Mouse (Mus musculus): ENCODE data around the gene Kcnma1. TPM values are rescaled to one million over a fixed set of nuclear protein-coding genes. Genes with fewer than 3 reads are reported as not detected.

Gene Kcnma1
- 0.37 and 0.42 TPM in 2 replicates for polyA plus RNA-seq (2016; fragmentation: Nextera tagmentation; extraction: Ambion mirVana)

DNA sequence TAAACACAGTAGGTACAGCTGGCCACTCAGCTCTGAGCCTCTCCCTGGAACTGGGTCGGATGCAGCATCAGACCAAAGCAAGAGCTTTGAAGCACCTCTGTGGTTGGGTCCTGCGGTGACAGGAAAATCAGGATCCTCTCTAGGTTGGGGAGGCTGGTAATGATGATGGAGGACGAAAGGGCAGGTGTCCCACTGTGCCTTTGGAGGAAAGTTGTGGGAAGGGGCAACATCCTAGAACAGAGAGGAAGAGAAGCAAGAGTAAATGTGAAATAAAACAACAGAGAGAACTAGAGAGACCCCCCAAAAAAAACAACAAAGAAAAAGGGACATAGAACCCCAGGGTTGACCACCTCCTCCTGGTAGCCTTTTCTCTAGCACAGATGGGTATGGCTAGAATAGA is at the start of gene Kcnma1:
TSS of gene Kcnma1 (minus strand) at position 101 of the 400 bp plus-strand sequence.
- Histone ChIP-seq H3K9me3 (replicated peaks) (no peaks in the 10 kb centered on the region), H3K27ac (ENCODE audit: poor library complexity, severe bottlenecking) (no peak within 1 kb of the TSS), H3K4me2 (no peak within 1 kb of the TSS), H3K36me3 (no peaks in the 10 kb centered on the region), H3K4me3 (no peak within 1 kb of the TSS), H3K4me1 (replicated peaks) (no peaks in the 10 kb centered on the region), H3K9ac (no peak within 1 kb of the TSS), H3K27me3 (replicated peaks) (peaks cover 59% of the 10 kb centered on the region)
- no peak for ATAC-seq (ENCODE audit: insufficient number of reproducible peaks, low FRiP score)
- 42% methylated on average over 3 of the region's 3 CpGs for WGBS

DNA sequence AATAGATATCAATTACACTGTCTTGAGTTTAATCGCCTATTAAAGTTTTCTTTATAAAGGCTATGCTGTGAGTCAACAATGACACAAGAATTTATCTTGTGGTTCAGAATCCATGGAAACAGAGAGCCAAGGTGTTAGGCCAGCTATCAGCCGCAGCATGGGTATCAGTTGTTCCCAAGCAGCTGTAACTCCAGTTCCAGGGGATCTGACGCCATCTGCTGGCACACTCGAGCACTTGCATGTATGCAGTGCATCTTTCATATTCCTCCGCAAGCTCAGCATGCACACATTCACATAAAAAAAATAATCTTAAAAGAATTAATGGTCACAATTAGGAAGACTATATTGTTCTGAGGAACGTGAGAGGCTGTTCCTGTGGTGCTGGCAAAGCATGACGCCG is 45.5 kb upstream of the Kcnma1 start:
- 42% methylated on average over 8 of the region's 8 CpGs for WGBS
- H3K4me2 ChIP-seq = no peak overlapping the region
- H3K27me3 ChIP-seq (replicated peaks) = peaks cover 12% of the 10 kb centered on the region
- H3K27ac ChIP-seq (ENCODE audit: poor library complexity, severe bottlenecking) = no peak overlapping the region
- H3K4me1 ChIP-seq (replicated peaks) = no peaks in the 10 kb centered on the region
- no peaks in the 10 kb centered on the region for H3K36me3 ChIP-seq
- no peak overlapping the region for H3K9ac ChIP-seq
- ATAC-seq (ENCODE audit: insufficient number of reproducible peaks, low FRiP score) = no peak
- no peaks in the 10 kb centered on the region for H3K9me3 ChIP-seq (replicated peaks)
- no peak overlapping the region for H3K4me3 ChIP-seq

DNA sequence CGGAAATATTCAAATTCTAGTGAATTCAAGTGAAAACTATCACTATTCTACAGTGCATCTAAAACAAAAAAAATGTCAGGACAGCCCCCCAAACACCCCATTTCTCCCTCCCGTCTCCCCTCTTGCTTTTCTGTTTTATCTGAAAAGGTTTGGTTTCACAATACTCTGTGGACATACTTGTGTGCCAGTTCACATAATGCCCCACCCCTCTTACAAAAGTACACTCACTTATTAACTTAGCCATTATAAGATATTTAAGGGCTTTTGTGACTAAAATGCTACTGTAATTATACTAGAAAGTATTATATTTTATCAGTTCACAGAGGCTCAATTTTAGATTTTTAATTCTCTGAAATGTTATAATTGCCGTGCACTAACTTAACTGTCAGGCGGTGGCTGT is 45.0 kb upstream of the Kcnma1 start:
- no peak overlapping the region for H3K9ac ChIP-seq
- no peaks in the 10 kb centered on the region for H3K4me1 ChIP-seq (replicated peaks)
- H3K4me3 ChIP-seq = no peak overlapping the region
- no peaks in the 10 kb centered on the region for H3K9me3 ChIP-seq (replicated peaks)
- no peak overlapping the region for H3K4me2 ChIP-seq
- H3K27me3 ChIP-seq (replicated peaks) = peaks cover 10% of the 10 kb centered on the region
- H3K27ac ChIP-seq (ENCODE audit: poor library complexity, severe bottlenecking) = no peak overlapping the region
- WGBS = 84% methylated on average over 4 of the region's 4 CpGs
- H3K36me3 ChIP-seq = no peaks in the 10 kb centered on the region
- ATAC-seq (ENCODE audit: insufficient number of reproducible peaks, low FRiP score) = no peak

DNA sequence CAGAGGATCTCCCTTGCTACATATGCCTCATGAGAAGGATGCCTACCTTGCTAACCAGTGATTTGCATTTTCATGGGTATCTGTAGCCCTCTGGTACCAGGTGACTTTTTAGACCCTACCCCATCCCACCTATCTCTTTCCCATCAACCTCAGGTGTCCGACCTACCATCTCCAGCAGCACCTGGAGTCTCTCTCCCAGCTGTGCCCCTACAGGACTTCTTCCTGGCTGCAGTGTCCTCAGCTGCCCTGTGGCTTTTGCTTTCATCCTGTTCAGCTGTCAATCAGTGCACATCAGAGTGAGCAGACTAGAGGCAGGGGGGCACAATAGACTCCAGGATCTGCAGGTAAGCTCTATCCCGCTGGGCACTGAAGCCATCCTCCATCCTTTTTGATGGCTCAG is 37.5 kb upstream of the Kcnma1 start:
- Histone ChIP-seq H3K27ac (ENCODE audit: poor library complexity, severe bottlenecking) (no peak overlapping the region), H3K27me3 (replicated peaks) (peaks cover 8% of the 10 kb centered on the region; the same call in 1 of the 2 replicates), H3K36me3 (no peaks in the 10 kb centered on the region), H3K4me2 (no peak overlapping the region), H3K4me1 (replicated peaks) (no peaks in the 10 kb centered on the region), H3K9me3 (replicated peaks) (no peaks in the 10 kb centered on the region), H3K4me3 (no peak overlapping the region), H3K9ac (no peak overlapping the region)
- ATAC-seq (ENCODE audit: insufficient number of reproducible peaks, low FRiP score) = no peak
- 79% methylated on average over 2 of the region's 2 CpGs for WGBS

DNA sequence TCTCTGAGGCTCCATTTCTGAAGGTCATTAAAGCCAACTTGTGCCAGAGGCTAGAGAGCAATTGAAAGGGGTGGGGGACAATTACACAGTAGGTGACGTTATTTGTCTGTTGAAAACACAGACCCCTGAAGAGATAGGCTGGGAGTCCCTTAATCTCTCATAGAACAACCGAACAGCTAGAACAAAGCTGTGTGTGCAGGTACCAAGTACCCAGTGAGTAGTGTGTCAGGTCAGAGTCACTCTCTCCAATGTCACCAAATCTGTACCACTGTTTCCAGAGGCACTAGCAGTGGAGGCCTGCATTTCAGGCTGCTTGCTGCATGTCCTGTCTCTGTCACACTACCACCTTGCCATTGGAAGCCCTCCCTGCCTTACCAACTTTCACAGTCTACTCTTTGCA is 22.3 kb upstream of the Kcnma1 start:
- WGBS = 69% methylated on average over 2 of the region's 2 CpGs
- no peak overlapping the region for H3K9ac ChIP-seq
- H3K27me3 ChIP-seq (replicated peaks) = no peaks in the 10 kb centered on the region; the same call in 1 of the 2 replicates
- no peaks in the 10 kb centered on the region for H3K9me3 ChIP-seq (replicated peaks)
- H3K36me3 ChIP-seq = no peaks in the 10 kb centered on the region
- H3K4me3 ChIP-seq = no peak overlapping the region
- no peak overlapping the region for H3K27ac ChIP-seq (ENCODE audit: poor library complexity, severe bottlenecking)
- peaks cover 17% of the 10 kb centered on the region for H3K4me1 ChIP-seq (replicated peaks)
- no peak for ATAC-seq (ENCODE audit: insufficient number of reproducible peaks, low FRiP score)
- no peak overlapping the region for H3K4me2 ChIP-seq

DNA sequence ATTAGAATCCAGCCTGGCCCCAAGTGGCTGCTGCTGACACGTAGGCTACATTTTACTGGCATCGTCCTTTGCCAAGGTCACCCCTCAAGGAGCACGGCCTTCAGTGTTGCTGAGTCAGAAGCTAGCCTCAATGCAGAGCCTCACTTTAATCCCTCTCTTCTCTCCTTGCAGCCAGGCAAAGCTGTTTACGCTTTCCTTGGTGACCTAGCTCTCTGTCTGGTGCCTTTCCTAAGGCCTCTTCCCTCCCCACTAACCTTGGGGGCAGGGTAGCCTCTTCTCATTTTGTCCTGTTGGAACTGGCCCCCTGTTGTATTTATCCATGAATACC is 21.9 kb upstream of the Kcnma1 start:
- Histone ChIP-seq H3K4me2 (no peak overlapping the region), H3K27me3 (replicated peaks) (no peaks in the 10 kb centered on the region), H3K27ac (ENCODE audit: poor library complexity, severe bottlenecking) (no peak overlapping the region), H3K4me1 (replicated peaks) (peaks cover 17% of the 10 kb centered on the region), H3K4me3 (no peak overlapping the region), H3K36me3 (no peaks in the 10 kb centered on the region), H3K9ac (no peak overlapping the region), H3K9me3 (replicated peaks) (no peaks in the 10 kb centered on the region)
- WGBS = 21% methylated on average over 4 of the region's 4 CpGs
- ATAC-seq (ENCODE audit: insufficient number of reproducible peaks, low FRiP score) = no peak

DNA sequence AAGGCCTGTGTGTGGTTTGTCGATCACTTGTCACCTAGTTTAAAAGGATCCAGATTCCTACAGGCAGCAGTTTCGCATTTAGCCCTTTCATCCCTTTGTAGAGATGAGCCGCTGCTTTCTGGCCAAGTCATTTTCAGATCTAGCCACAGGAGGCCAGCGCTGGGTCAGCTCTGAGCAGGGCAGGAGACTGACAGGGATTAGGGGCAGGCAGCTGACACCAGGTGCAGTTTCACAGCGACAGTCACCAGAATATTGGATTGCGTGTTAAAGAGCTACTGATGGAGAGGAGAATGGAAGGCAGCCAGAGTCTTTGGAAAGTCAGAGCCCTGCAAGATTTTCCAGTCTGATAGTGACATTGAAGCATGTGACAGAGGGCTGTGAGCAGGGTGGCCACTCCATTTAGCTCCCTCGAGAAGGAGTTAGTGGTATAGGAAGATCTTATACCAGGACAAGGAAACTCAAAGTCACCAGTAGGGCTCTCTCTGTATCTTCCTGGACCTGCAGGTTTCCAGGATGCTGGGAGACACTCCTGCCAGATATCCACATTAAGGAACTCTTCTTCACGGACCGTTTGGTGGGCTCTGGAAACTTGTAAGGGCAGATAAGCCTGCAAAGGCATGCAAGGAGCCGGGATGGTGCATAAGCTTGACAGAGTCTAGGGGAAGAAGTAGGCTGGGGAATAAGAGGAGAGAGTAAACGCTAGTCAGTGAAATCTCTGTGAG is 21.4 kb upstream of the Kcnma1 start:
- no peaks in the 10 kb centered on the region for H3K9me3 ChIP-seq (replicated peaks)
- peaks cover 17% of the 10 kb centered on the region for H3K4me1 ChIP-seq (replicated peaks)
- no peak for ATAC-seq (ENCODE audit: insufficient number of reproducible peaks, low FRiP score)
- H3K27me3 ChIP-seq (replicated peaks) = no peaks in the 10 kb centered on the region
- no peak overlapping the region for H3K27ac ChIP-seq (ENCODE audit: poor library complexity, severe bottlenecking)
- no peak overlapping the region for H3K9ac ChIP-seq
- no peak overlapping the region for H3K4me2 ChIP-seq
- WGBS = 10% methylated on average over 11 of the region's 11 CpGs
- no peak overlapping the region for H3K4me3 ChIP-seq
- H3K36me3 ChIP-seq = no peaks in the 10 kb centered on the region

DNA sequence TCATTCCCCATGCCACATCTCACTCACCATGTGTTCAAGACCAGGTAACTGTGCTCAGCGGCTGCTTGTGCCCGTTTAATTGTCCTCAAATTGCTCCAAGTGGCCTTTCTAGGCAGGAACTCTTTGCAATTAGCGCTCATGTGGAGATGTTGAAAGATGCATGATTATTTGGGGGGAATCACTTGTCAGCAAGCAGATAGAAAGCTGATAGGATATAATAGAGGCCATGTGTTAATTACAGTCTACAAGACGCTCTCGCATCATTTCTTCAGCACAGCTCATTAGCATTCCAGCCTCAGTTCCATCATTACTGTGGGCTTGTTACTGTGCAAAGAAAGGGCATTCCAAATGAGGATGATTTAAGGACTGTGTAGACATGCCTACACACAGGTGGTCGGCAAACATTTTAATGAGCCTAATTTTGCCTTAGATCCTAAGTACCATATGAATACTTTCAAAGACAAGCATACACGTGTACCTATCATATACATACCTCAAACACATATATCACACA is 18.6 kb upstream of the Kcnma1 start:
- no peaks in the 10 kb centered on the region for H3K9me3 ChIP-seq (replicated peaks)
- 82% methylated on average over 7 of the region's 7 CpGs for WGBS
- no peak overlapping the region for H3K9ac ChIP-seq
- H3K4me2 ChIP-seq = no peak overlapping the region
- H3K36me3 ChIP-seq = no peaks in the 10 kb centered on the region
- peaks cover 17% of the 10 kb centered on the region for H3K4me1 ChIP-seq (replicated peaks)
- no peak overlapping the region for H3K27ac ChIP-seq (ENCODE audit: poor library complexity, severe bottlenecking)
- H3K4me3 ChIP-seq = no peak overlapping the region
- ATAC-seq (ENCODE audit: insufficient number of reproducible peaks, low FRiP score) = no peak
- H3K27me3 ChIP-seq (replicated peaks) = no peaks in the 10 kb centered on the region

DNA sequence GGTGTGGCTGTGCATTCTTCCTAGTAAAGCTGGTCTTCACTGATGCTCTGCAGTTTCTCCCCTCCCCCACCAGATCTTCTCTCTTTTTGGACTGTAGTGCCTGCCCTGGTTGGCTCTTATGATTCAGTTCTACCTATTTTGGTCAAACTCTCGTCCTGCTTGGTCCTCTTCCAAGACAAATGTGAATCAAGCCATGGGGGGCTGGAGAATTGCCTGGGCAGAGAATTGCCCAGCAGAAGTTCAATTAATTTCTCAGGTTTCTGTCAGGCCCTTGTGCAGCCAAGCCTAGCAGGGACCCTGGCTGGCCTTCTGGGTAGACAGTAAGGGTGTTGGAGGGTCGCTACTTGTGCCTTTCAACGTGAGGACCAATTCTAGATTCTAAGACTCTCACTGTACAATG is 17.9 kb upstream of the Kcnma1 start:
- no peak overlapping the region for H3K4me3 ChIP-seq
- no peaks in the 10 kb centered on the region for H3K36me3 ChIP-seq
- WGBS = 71% methylated on average over 3 of the region's 3 CpGs
- H3K27me3 ChIP-seq (replicated peaks) = no peaks in the 10 kb centered on the region
- no peak for ATAC-seq (ENCODE audit: insufficient number of reproducible peaks, low FRiP score)
- H3K4me2 ChIP-seq = no peak overlapping the region
- no peak overlapping the region for H3K9ac ChIP-seq
- peaks cover 3% of the 10 kb centered on the region; the same call in 1 of the 2 replicates for H3K9me3 ChIP-seq (replicated peaks)
- H3K27ac ChIP-seq (ENCODE audit: poor library complexity, severe bottlenecking) = no peak overlapping the region
- H3K4me1 ChIP-seq (replicated peaks) = peaks cover 17% of the 10 kb centered on the region

DNA sequence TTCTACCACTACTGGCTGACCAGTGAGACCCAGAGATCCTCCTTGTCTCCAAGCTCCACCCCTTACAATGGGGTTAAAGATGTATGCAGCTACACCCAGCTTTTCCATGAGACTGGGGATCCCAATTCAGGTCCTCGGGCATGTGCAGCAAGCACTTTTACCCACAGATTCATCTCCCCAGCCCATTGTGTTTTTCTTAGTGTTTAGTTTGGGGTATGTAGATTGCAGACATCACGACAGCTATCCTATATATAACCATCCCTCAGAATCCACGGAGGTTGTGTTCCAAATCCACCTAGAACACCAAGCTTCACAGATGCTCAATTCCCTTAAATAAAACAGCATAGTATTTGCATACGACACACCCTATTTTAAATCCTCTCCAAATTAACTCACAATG is 6.4 kb upstream of the Kcnma1 start:
- ATAC-seq (ENCODE audit: insufficient number of reproducible peaks, low FRiP score) = no peak
- no peak overlapping the region for H3K27ac ChIP-seq (ENCODE audit: poor library complexity, severe bottlenecking)
- no peaks in the 10 kb centered on the region for H3K9me3 ChIP-seq (replicated peaks)
- H3K9ac ChIP-seq = no peak overlapping the region
- 71% methylated on average over 4 of the region's 4 CpGs for WGBS
- peaks cover 18% of the 10 kb centered on the region for H3K27me3 ChIP-seq (replicated peaks)
- no peak overlapping the region for H3K4me3 ChIP-seq
- no peaks in the 10 kb centered on the region for H3K36me3 ChIP-seq
- no peaks in the 10 kb centered on the region for H3K4me1 ChIP-seq (replicated peaks)
- no peak overlapping the region for H3K4me2 ChIP-seq

DNA sequence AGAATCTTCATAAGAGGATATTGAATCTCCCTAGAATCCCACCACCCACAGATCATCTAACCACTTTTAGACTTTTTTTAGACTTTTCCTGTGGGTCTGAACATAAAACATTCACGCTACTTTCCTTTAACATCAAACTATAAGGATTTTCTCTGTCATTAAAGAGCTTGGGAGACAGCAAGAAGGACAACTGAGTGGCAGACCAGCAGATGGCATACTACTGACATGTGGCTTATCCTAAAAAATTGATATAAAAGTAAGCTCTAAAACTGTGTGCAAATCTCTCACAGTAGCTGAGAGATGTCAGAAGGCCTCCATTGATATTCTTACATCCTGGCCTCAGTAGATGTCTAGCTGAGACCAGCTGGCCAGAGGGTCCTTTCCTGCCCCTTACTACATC is 4.3 kb downstream of the Kcnma1 start:
- no peak overlapping the region for H3K4me2 ChIP-seq
- H3K9me3 ChIP-seq (replicated peaks) = no peaks in the 10 kb centered on the region
- peaks cover 82% of the 10 kb centered on the region for H3K27me3 ChIP-seq (replicated peaks)
- H3K9ac ChIP-seq = no peak overlapping the region
- H3K4me3 ChIP-seq = no peak overlapping the region
- H3K36me3 ChIP-seq = no peaks in the 10 kb centered on the region
- no peak overlapping the region for H3K27ac ChIP-seq (ENCODE audit: poor library complexity, severe bottlenecking)
- WGBS = 71% methylated on average over 1 of the region's 1 CpGs
- no peak for ATAC-seq (ENCODE audit: insufficient number of reproducible peaks, low FRiP score)
- peaks cover 2% of the 10 kb centered on the region; the same call in 1 of the 2 replicates for H3K4me1 ChIP-seq (replicated peaks)

DNA sequence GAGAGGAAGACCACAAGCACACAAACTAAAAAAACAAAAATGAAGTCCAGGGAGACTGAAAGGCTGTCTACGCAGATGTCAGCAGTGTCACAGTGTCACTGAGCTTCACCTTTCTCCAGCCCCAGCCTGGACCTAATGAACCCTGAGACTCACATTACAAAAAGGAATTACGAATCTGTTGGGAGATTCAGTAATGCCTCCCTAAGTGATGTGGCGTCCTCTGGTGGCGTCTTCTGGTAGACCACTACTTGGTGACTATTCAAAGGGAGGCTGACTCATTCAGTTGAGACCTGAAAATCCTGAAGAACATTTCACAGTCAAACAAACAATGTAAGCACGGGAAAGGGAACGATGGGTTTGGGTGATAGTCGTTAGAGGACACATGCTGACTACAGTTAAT is 6.0 kb downstream of the Kcnma1 start:
- no peak overlapping the region for H3K4me2 ChIP-seq
- no peak overlapping the region for H3K27ac ChIP-seq (ENCODE audit: poor library complexity, severe bottlenecking)
- H3K9ac ChIP-seq = no peak overlapping the region
- H3K9me3 ChIP-seq (replicated peaks) = no peaks in the 10 kb centered on the region
- H3K4me3 ChIP-seq = no peak overlapping the region
- no peak for ATAC-seq (ENCODE audit: insufficient number of reproducible peaks, low FRiP score)
- H3K36me3 ChIP-seq = no peaks in the 10 kb centered on the region
- 11% methylated on average over 7 of the region's 7 CpGs for WGBS
- H3K4me1 ChIP-seq (replicated peaks) = peaks cover 8% of the 10 kb centered on the region
- peaks cover 85% of the 10 kb centered on the region for H3K27me3 ChIP-seq (replicated peaks)
